Mouse (Mus musculus) CH12.LX (cell line): Measurements from ENCODE around the gene BC034090. TPM values are rescaled to one million over a fixed set of nuclear protein-coding genes. Genes with fewer than 3 reads are reported as not detected.

Source experiments
- DNase-seq: peaks from one replicate; pipeline ENCODE4 v3.0.0-alpha.2; 2013; ENCODE audit errors: extremely low read depth
- H3K27ac ChIP-seq: 2 replicates; pipeline ENCODE4 v1.5.1; 2012; ENCODE audit warnings: low read depth, mild to moderate bottlenecking, control low read depth, moderate library complexity; ENCODE audit not compliant: insufficient read depth
- H3K27me3 ChIP-seq: replicated peaks from 2 replicates; pipeline ENCODE3; 2012; ENCODE audit warnings: inconsistent platforms
- H3K36me3 ChIP-seq, 2 experiments: replicated peaks in 1 of 2; 2 replicates each; pipeline versions ENCODE3 to v1.6.1; 2012; ENCODE audit warnings: inconsistent platforms in 1 of 2, low read length in 1 of 2, mild to moderate bottlenecking in 1 of 2, mixed read lengths in 1 of 2, moderate library complexity in 1 of 2; ENCODE audit not compliant: control insufficient read depth in 1 of 2, insufficient read depth in 1 of 2
- H3K4me1 ChIP-seq, 2 experiments: 2 replicates each; pipeline ENCODE4 v1.6.1; 2012; ENCODE audit warnings: inconsistent platforms in 1 of 2, moderate library complexity in 1 of 2; ENCODE audit not compliant: insufficient read depth in 2 of 2, control insufficient read depth in 1 of 2
- H3K4me2 ChIP-seq: 2 replicates; pipeline ENCODE4 v1.6.1; 2012; ENCODE audit warnings: low read depth, mild to moderate bottlenecking, control low read depth; ENCODE audit not compliant: poor library complexity, insufficient read depth, severe bottlenecking
- H3K4me3 ChIP-seq, 3 experiments: fragments of 150-350 bp in 1 of 3; sonication (generic) in 1 of 3; replicated peaks in 1 of 3; 2 replicates each; pipeline versions ENCODE3 to v1.5.1; 2011 to 2012; ENCODE audit warnings: low read depth in 2 of 3, low read length in 2 of 3, mild to moderate bottlenecking in 2 of 3, moderate library complexity in 2 of 3, control low read depth in 1 of 3, improper control_type of control experiment in 1 of 3, inconsistent platforms in 1 of 3, mixed read lengths in 1 of 3; ENCODE audit not compliant: poor library complexity in 1 of 3
- H3K79me2 ChIP-seq: replicated peaks from 2 replicates; pipeline ENCODE4 v1.6.1; 2012; ENCODE audit warnings: mild to moderate bottlenecking, moderate library complexity; ENCODE audit not compliant: control insufficient read depth, poor library complexity, insufficient read depth, severe bottlenecking; ENCODE audit errors: extremely low read depth
- H3K9ac ChIP-seq: 2 replicates; pipeline ENCODE4 v1.6.1; 2012; ENCODE audit warnings: low read depth, mild to moderate bottlenecking, control low read depth, moderate library complexity; ENCODE audit not compliant: insufficient read depth
- H3K9me3 ChIP-seq: replicated peaks from 2 replicates; pipeline ENCODE3; 2012; ENCODE audit warnings: low read length, inconsistent platforms, mixed read lengths
- BHLHE40 ChIP-seq: IDR thresholded peaks from 2 replicates; pipeline ENCODE4 v1.6.1; 2011; ENCODE audit warnings: mild to moderate bottlenecking, low read depth, low read length, improper control_type of control experiment
- CHD1 ChIP-seq: IDR thresholded peaks from 2 replicates; pipeline ENCODE4 v1.6.1; 2012; ENCODE audit warnings: low read depth, low read length, improper control_type of control experiment, inconsistent platforms
- CHD2 ChIP-seq: IDR thresholded peaks from 2 replicates; pipeline ENCODE4 v1.6.1; 2011; ENCODE audit warnings: low read length, improper control_type of control experiment
- EP300 ChIP-seq: IDR thresholded peaks from 2 replicates; pipeline ENCODE4 v1.6.1; 2011; ENCODE audit warnings: low read length, improper control_type of control experiment
- GABPA ChIP-seq: IDR thresholded peaks from 2 replicates; pipeline ENCODE4 v1.6.1; 2012; ENCODE audit warnings: low read depth, low read length, improper control_type of control experiment, inconsistent platforms; ENCODE audit not compliant: insufficient replicate concordance
- JUN ChIP-seq: IDR thresholded peaks from 2 replicates; pipeline ENCODE4 v1.6.1; 2011; ENCODE audit warnings: low read depth, mild to moderate bottlenecking, low read length, improper control_type of control experiment, moderate library complexity; ENCODE audit not compliant: insufficient read depth
- JUND ChIP-seq: conservative IDR thresholded peaks from 2 replicates; pipeline ENCODE4 v1.6.1; 2011; ENCODE audit warnings: low read depth, low read length, improper control_type of control experiment
- MAX ChIP-seq: IDR thresholded peaks from 2 replicates; pipeline ENCODE4 v1.6.1; 2011; ENCODE audit warnings: low read length, improper control_type of control experiment
- MXI1 ChIP-seq: IDR thresholded peaks from 2 replicates; pipeline ENCODE4 v1.6.1; 2011; ENCODE audit warnings: mild to moderate bottlenecking, low read depth, low read length, improper control_type of control experiment
- MYC ChIP-seq: IDR thresholded peaks from 2 replicates; pipeline ENCODE4 v1.6.1; 2011; ENCODE audit warnings: low read depth, mild to moderate bottlenecking, improper control_type of control experiment, low read length
- PAX5 ChIP-seq: IDR thresholded peaks from 2 replicates; pipeline ENCODE4 v1.6.1; 2012; ENCODE audit warnings: low read length, inconsistent platforms, mixed read lengths
- POLR2AphosphoS2 ChIP-seq: IDR thresholded peaks from 2 replicates; pipeline ENCODE4 v1.6.1; 2011; ENCODE audit warnings: low read depth, low read length, improper control_type of control experiment
- SIN3A ChIP-seq: IDR thresholded peaks from 2 replicates; pipeline ENCODE4 v1.6.1; 2012; ENCODE audit warnings: low read length, improper control_type of control experiment, inconsistent platforms
- SMC3 ChIP-seq: IDR thresholded peaks from 2 replicates; pipeline ENCODE4 v1.6.1; 2011; ENCODE audit warnings: low read depth, low read length, improper control_type of control experiment
- TCF12 ChIP-seq: IDR thresholded peaks from 2 replicates; pipeline ENCODE4 v1.6.1; 2014; ENCODE audit warnings: low read depth, mild to moderate bottlenecking, inconsistent platforms, low read length, improper control_type of control experiment
- USF1 ChIP-seq: IDR thresholded peaks from 2 replicates; pipeline ENCODE4 v1.6.1; 2014; ENCODE audit warnings: low read depth, mild to moderate bottlenecking, inconsistent platforms, low read length, improper control_type of control experiment
- USF2 ChIP-seq: conservative IDR thresholded peaks from 2 replicates; pipeline ENCODE4 v1.6.1; 2011; ENCODE audit warnings: low read depth, low read length, improper control_type of control experiment
- ZC3H11A ChIP-seq: IDR thresholded peaks from 2 replicates; pipeline ENCODE4 v1.6.1; 2012; ENCODE audit warnings: low read depth, mild to moderate bottlenecking, inconsistent platforms, low read length, improper control_type of control experiment
- ZMIZ1 ChIP-seq: IDR thresholded peaks from 2 replicates; pipeline ENCODE4 v1.6.1; 2012; ENCODE audit warnings: low read depth, mild to moderate bottlenecking, inconsistent platforms, low read length, improper control_type of control experiment
- ZNF384 ChIP-seq: IDR thresholded peaks from 2 replicates; pipeline ENCODE4 v1.6.1; 2012; ENCODE audit warnings: low read depth, low read length, improper control_type of control experiment, inconsistent platforms
- dilution Hi-C: fragments of 300-500 bp; cut with MboI; formaldehyde crosslinking; loops from 2 replicates; pipeline ENCODE4 v1.14.3; 2020; ENCODE audit warnings: low sequenced_read_pairs; ENCODE audit not compliant: extremely low pct_unique_long_range_greater_than_20kb, extremely low pct_ligation_motif_present
- in situ Hi-C: fragments of 300-500 bp; cut with MboI; formaldehyde crosslinking; loops from 3 replicates; pipeline ENCODE4 v1.14.3; 2019; ENCODE audit warnings: low sequenced_read_pairs, low pct_ligation_motif_present, low pct_unique_long_range_greater_than_20kb, mixed read lengths
- polyA plus RNA-seq: library from polyadenylated mRNA; unstranded; fragments of >175 nt; gene quantifications from 2 replicates; pipeline ENCODE4 v1.2.1, GENCODE M21; 2012; ENCODE audit warnings: low read depth; ENCODE audit not compliant: insufficient read length
- total RNA-seq, 2 experiments: library from RNA; depleted of rRNA; stranded (reverse); fragments of 300-350 nt in 1 of 2; fragments of >200 nt in 1 of 2; gene quantifications; 2 replicates each; pipeline ENCODE4 v1.2.3; 2012 to 2014

The BC034090 gene
- total and polyA plus RNA-seq, 3 experiments: 1.6 to 4.6 (median 3.0) TPM

DNA sequence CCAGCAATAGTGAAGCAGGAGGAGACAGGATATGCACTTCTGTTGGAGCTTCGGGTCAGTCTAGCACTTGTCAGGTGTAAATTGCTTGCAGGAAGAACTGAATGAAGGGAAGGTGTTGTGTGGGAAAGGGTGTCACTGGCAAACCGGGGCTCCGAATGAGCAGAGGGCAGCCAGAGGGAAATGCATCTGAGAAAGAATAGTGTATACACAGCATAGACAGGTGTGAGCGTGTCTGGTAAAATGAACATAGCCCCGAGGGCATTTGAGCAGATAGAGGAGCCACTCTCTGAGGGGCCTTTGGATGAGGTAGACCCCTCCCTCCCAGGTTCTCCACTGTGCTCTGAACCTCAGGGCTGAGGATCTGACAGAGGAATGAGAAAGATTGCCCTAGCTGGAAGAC is 3.8 kb upstream of the BC034090 start:
- dilution Hi-C loops (no loop called here), in situ Hi-C loops (no loop called here)
- TF ChIP-seq TCF12 (no peak), USF2 (no peak), SMC3 (no peak), ZMIZ1 (no peak), JUND (no peak), CHD2 (no peak), SIN3A (no peak), PAX5 (no peak), CHD1 (no peak), BHLHE40 (no peak), ZNF384 (no peak), ZC3H11A (no peak), POLR2AphosphoS2 (no peak), MXI1 (no peak), USF1 (no peak), EP300 (no peak), JUN (no peak), MYC (no peak)
- no peak for DNase-seq
- no peak overlapping the region for H3K27ac ChIP-seq
- H3K36me3 ChIP-seq: no peaks in the 10 kb centered on the region
- H3K4me2 ChIP-seq: no peak overlapping the region
- peaks cover 4 to 7% of the 10 kb centered on the region in 2 experiments; a peak in 3 of 4 replicates for H3K4me1 ChIP-seq
- peaks cover 3% of the 10 kb centered on the region for H3K9me3 ChIP-seq
- no peak overlapping the region for H3K9ac ChIP-seq
- H3K27me3 ChIP-seq: no peaks in the 10 kb centered on the region
- no peak overlapping the region for H3K4me3 ChIP-seq
- no peaks in the 10 kb centered on the region for H3K79me2 ChIP-seq

DNA sequence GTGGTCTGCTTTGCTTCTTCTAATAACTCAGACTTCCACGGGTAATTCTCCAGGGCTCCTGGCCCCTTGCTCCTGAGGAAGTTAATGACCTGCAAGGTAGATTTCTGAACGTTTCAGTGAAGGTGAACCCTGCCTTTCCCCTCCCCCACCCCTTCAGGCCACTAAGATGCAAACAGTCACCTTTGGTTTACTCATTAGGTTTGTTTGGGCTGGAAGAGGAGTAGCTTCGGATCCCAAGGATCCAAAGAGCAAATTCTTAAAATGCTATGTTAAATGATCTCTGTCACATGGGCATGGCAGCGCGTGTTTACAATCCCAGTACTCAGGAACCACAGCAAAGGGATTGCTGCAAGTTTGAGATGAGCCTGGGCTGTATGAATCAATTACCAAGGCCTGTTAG is 3.2 kb upstream of the BC034090 start:
- dilution Hi-C loops (no loop called here), in situ Hi-C loops (no loop called here)
- no peak for TF ChIP-seq SMC3
- no peak for TF ChIP-seq USF1
- no peak for TF ChIP-seq SIN3A
- TF ChIP-seq GABPA: no peak
- TF ChIP-seq MAX: no peak
- TF ChIP-seq POLR2AphosphoS2: no peak
- TF ChIP-seq ZMIZ1: no peak
- DNase-seq: no peak
- no peak overlapping the region for H3K9ac ChIP-seq
- peaks cover 4 to 7% of the 10 kb centered on the region in 2 experiments; a peak in 3 of 4 replicates for H3K4me1 ChIP-seq
- H3K4me2 ChIP-seq: no peak overlapping the region
- H3K79me2 ChIP-seq: no peaks in the 10 kb centered on the region
- H3K9me3 ChIP-seq: peaks cover 3% of the 10 kb centered on the region
- no peaks in the 10 kb centered on the region for H3K27me3 ChIP-seq
- no peak overlapping the region for H3K4me3 ChIP-seq
- no peaks in the 10 kb centered on the region for H3K36me3 ChIP-seq
- H3K27ac ChIP-seq: no peak overlapping the region
